Mouse (Mus musculus) splenic B cell, adult 2 months (primary cell): ENCODE measurements at regions not wholly inside any gene's neighbourhood (a gene's known extent, or its start where the extent isn't known, plus 50 kb on each side); places are given as distances from the start of the nearest gene placed in this dataset.

ENCODE experiments used
- DNase-seq: peaks from one replicate; pipeline ENCODE4 v3.0.0-alpha.2; 2011; ENCODE audit warnings: low read depth, low spot score
- H3K27me3 ChIP-seq: 2 replicates; pipeline ENCODE4 v1.6.1; 2012; ENCODE audit warnings: mild to moderate bottlenecking, low read length, moderate library complexity, mixed read lengths; ENCODE audit not compliant: control insufficient read depth, poor library complexity, insufficient read depth, severe bottlenecking
- H3K36me3 ChIP-seq: 2 replicates; pipeline ENCODE4 v1.6.1; 2012; ENCODE audit warnings: mild to moderate bottlenecking, low read length, moderate library complexity, mixed read lengths; ENCODE audit not compliant: control insufficient read depth, poor library complexity, insufficient read depth, severe bottlenecking

- no peaks in the 10 kb centered on the region for H3K36me3 ChIP-seq
- H3K27me3 ChIP-seq, result no peaks in the 10 kb centered on the region
- no peak for DNase-seq
Observed at GRCm38 (mm10) chr3:50999745-51000144, 224.5 kb upstream of the Noct start.

GRCm38 (mm10) chr3:51000938-51001337, 223.3 kb upstream of the Noct start:
- no peaks in the 10 kb centered on the region for H3K36me3 ChIP-seq
- DNase-seq, result no peak
- no peaks in the 10 kb centered on the region for H3K27me3 ChIP-seq

GRCm38 (mm10) chr3:51002662-51003061, 221.6 kb upstream of the Noct start:
- Histone ChIP-seq H3K27me3 (no peaks in the 10 kb centered on the region), H3K36me3 (no peaks in the 10 kb centered on the region)
- DNase-seq, result no peak

- DNase-seq, result no peak
- no peaks in the 10 kb centered on the region for H3K27me3 ChIP-seq
- no peaks in the 10 kb centered on the region for H3K36me3 ChIP-seq
Observed at GRCm38 (mm10) chr3:51003506-51004170, 220.6 kb upstream of the Noct start.

- Histone ChIP-seq H3K36me3 (no peaks in the 10 kb centered on the region), H3K27me3 (no peaks in the 10 kb centered on the region)
- no peak for DNase-seq
Observed at GRCm38 (mm10) chr3:51004216-51004615, 220.0 kb upstream of the Noct start.

- Histone ChIP-seq H3K36me3 (no peaks in the 10 kb centered on the region), H3K27me3 (no peaks in the 10 kb centered on the region)
- no peak for DNase-seq
Observed at GRCm38 (mm10) chr3:51009098-51009497, 215.1 kb upstream of the Noct start.

- Histone ChIP-seq H3K36me3 (no peaks in the 10 kb centered on the region), H3K27me3 (no peaks in the 10 kb centered on the region; the same call in 1 of the 2 replicates)
- DNase-seq, result no peak
Observed at GRCm38 (mm10) chr3:51019650-51020346, 204.4 kb upstream of the Noct start.

GRCm38 (mm10) chr3:51024655-51025054, 199.6 kb upstream of the Noct start:
- DNase-seq, result no peak
- Histone ChIP-seq H3K36me3 (no peaks in the 10 kb centered on the region), H3K27me3 (no peaks in the 10 kb centered on the region; the same call in 1 of the 2 replicates)

GRCm38 (mm10) chr3:51031821-51032220, 192.4 kb upstream of the Noct start:
- no peaks in the 10 kb centered on the region for H3K27me3 ChIP-seq
- no peak for DNase-seq
- H3K36me3 ChIP-seq, result no peaks in the 10 kb centered on the region

- DNase-seq, result no peak
- no peaks in the 10 kb centered on the region for H3K36me3 ChIP-seq
Observed at GRCm38 (mm10) chr3:51033292-51033691, 191.0 kb upstream of the Noct start.

GRCm38 (mm10) chr3:51036700-51037306, 187.4 kb upstream of the Noct start:
- Histone ChIP-seq H3K27me3 (no peaks in the 10 kb centered on the region), H3K36me3 (no peaks in the 10 kb centered on the region)
- no peak for DNase-seq

More at GRCm38 (mm10) chr3:51033292-51033691, 191.0 kb upstream of the Noct start:
- H3K27me3 ChIP-seq, result no peaks in the 10 kb centered on the region

GRCm38 (mm10) chr3:51042223-51042846, 181.9 kb upstream of the Noct start:
- Histone ChIP-seq H3K36me3 (no peaks in the 10 kb centered on the region), H3K27me3 (no peaks in the 10 kb centered on the region)
- DNase-seq, result no peak

- no peaks in the 10 kb centered on the region for H3K36me3 ChIP-seq
- H3K27me3 ChIP-seq, result no peaks in the 10 kb centered on the region
- no peak for DNase-seq
Observed at GRCm38 (mm10) chr3:51048739-51049138, 175.5 kb upstream of the Noct start.

GRCm38 (mm10) chr3:51050156-51050555, 174.1 kb upstream of the Noct start:
- Histone ChIP-seq H3K36me3 (no peaks in the 10 kb centered on the region), H3K27me3 (no peaks in the 10 kb centered on the region)
- peak; percentile 1 for DNase-seq

GRCm38 (mm10) chr3:51055004-51055403, 169.2 kb upstream of the Noct start:
- Histone ChIP-seq H3K36me3 (no peaks in the 10 kb centered on the region), H3K27me3 (no peaks in the 10 kb centered on the region)
- DNase-seq, result no peak
